Mouse (Mus musculus) liver, adult (tissue): ENCODE results near the gene Scn3b.

Experiments used
- GATA4 ChIP-seq: IDR thresholded peaks from 2 replicates; pipeline ENCODE4 v1.6.1; 2014; ENCODE audit warnings: mild to moderate bottlenecking, low read length; ENCODE audit not compliant: insufficient replicate concordance

The Scn3b gene

GRCm38 (mm10) chr9:40245974-40246665 lies 22.9 kb upstream of the Scn3b start:
- TF ChIP-seq GATA4: no peak

- no peak for TF ChIP-seq GATA4
Observed at GRCm38 (mm10) chr9:40246702-40247101, 22.3 kb upstream of the Scn3b start.

- TF ChIP-seq GATA4: no peak
Observed at GRCm38 (mm10) chr9:40249106-40249505, 19.9 kb upstream of the Scn3b start.

- TF ChIP-seq GATA4: peak; percentile 16; the same call in 1 of the 2 replicates
Observed at GRCm38 (mm10) chr9:40252459-40252858, 16.6 kb upstream of the Scn3b start.

- TF ChIP-seq GATA4: no peak
Observed at GRCm38 (mm10) chr9:40263874-40264273, 5.1 kb upstream of the Scn3b start.

- no peak for TF ChIP-seq GATA4
Observed at GRCm38 (mm10) chr9:40268040-40268747, 823 bp upstream of the Scn3b start.

GRCm38 (mm10) chr9:40268748-40269102 lies 292 bp upstream of the Scn3b start:
- TF ChIP-seq GATA4: no peak

GRCm38 (mm10) chr9:40269880-40270279 lies 863 bp downstream of the Scn3b start:
- no peak for TF ChIP-seq GATA4

- no peak for TF ChIP-seq GATA4
Observed at GRCm38 (mm10) chr9:40271075-40271474, 2.1 kb downstream of the Scn3b start.

- no peak for TF ChIP-seq GATA4
Observed at GRCm38 (mm10) chr9:40272822-40273221, 3.8 kb downstream of the Scn3b start.

- no peak for TF ChIP-seq GATA4
Observed at GRCm38 (mm10) chr9:40275904-40276303, 6.9 kb downstream of the Scn3b start.

GRCm38 (mm10) chr9:40277671-40278070 lies 8.7 kb downstream of the Scn3b start:
- no peak for TF ChIP-seq GATA4

GRCm38 (mm10) chr9:40279438-40279837 lies 10.4 kb downstream of the Scn3b start:
- TF ChIP-seq GATA4: no peak

- no peak for TF ChIP-seq GATA4
Observed at GRCm38 (mm10) chr9:40282968-40283367, 14.0 kb downstream of the Scn3b start.

GRCm38 (mm10) chr9:40292475-40292874 lies 23.5 kb downstream of the Scn3b start:
- no peak for TF ChIP-seq GATA4

GRCm38 (mm10) chr9:40293286-40293685 lies 24.3 kb downstream of the Scn3b start:
- TF ChIP-seq GATA4: no peak

- TF ChIP-seq GATA4: no peak
Observed at GRCm38 (mm10) chr9:40293740-40294139, 24.7 kb downstream of the Scn3b start.
